Mouse (Mus musculus) hindbrain, embryonic 13.5 days (tissue): ENCODE measurements around the gene Inpp1. TPM values are rescaled to one million over a fixed set of nuclear protein-coding genes. Genes with fewer than 3 reads are reported as not detected.

Experiments
- polyA plus RNA-seq: library from polyadenylated mRNA; unstranded; fragments of >200 nt; fragmentation: Nextera tagmentation; extraction: Ambion mirVana; gene quantifications from 2 replicates; pipeline ENCODE4 v1.2.1, GENCODE M21; 2015

The Inpp1 gene
- polyA plus RNA-seq, 1 experiment from 2014 or later = 23.9 TPM

Other genes with a start within 250 kb of the Inpp1 start
- 6.3 and 7.1 TPM in 2 replicates for gene Nemp2, start 187.0 kb downstream of the Inpp1 start, polyA plus RNA-seq
- gene Mfsd6, start 90.2 kb downstream of the Inpp1 start, polyA plus RNA-seq = 7.8 and 8.9 TPM in 2 replicates
- gene Hibch, start 27.2 kb upstream of the Inpp1 start, polyA plus RNA-seq = 34.1 and 35.9 TPM in 2 replicates
- gene 1700019D03Rik, start 202.5 kb upstream of the Inpp1 start, polyA plus RNA-seq = 2.4 and 3.1 TPM in 2 replicates
- gene Mstn, start 244.0 kb upstream of the Inpp1 start, polyA plus RNA-seq = 0.35 and 0.75 TPM in 2 replicates